Mouse (Mus musculus): ENCODE data around the gene Cacna1s. TPM values are rescaled to one million over a fixed set of nuclear protein-coding genes. Genes with fewer than 3 reads are reported as not detected.

Gene Cacna1s
- total and polyA plus RNA-seq, 2 experiments from 2014 or later = 0.49 TPM; not detected in 1

GRCm38 (mm10) chr1:136118875-136119274 is 66.3 kb downstream of the Cacna1s start:
- no peaks in the 10 kb centered on the region for H3K4me1 ChIP-seq (ENCODE audit: control insufficient read depth, insufficient read depth)
- H3K4me2 ChIP-seq (ENCODE audit: low read depth, low read length) = no peak overlapping the region
- H3K36me3 ChIP-seq (replicated peaks; ENCODE audit: control insufficient read depth, insufficient read depth, low read length) = no peaks in the 10 kb centered on the region
- H3K9ac ChIP-seq (replicated peaks; ENCODE audit: low read depth, low read length) = no peak overlapping the region
- ATAC-seq (ENCODE audit: insufficient read depth, low read depth) (no peak), DNase-seq (ENCODE audit: low spot score) (no peak)
- no peaks in the 10 kb centered on the region for H3K9me3 ChIP-seq (replicated peaks; ENCODE audit: control insufficient read depth, low read length)
- no peak overlapping the region for H3K4me3 ChIP-seq (ENCODE audit: low read depth, low read length)
- TF ChIP-seq CTCF (IDR thresholded peaks at IDR 0.05; ENCODE audit: low read depth) (no peak), EP300 (IDR thresholded peaks at IDR 0.05; ENCODE audit: low read depth) (no peak)
- 47% methylated on average over 8 of the region's 8 CpGs for WGBS
- no peaks in the 10 kb centered on the region for H3K27me3 ChIP-seq (ENCODE audit: control insufficient read depth, insufficient read depth, low read length)
- no peak overlapping the region for H3K27ac ChIP-seq (ENCODE audit: low read depth)

GRCm38 (mm10) chr1:136119571-136120262 is 67.2 kb downstream of the Cacna1s start:
- H3K9me3 ChIP-seq (replicated peaks; ENCODE audit: control insufficient read depth, low read length) = no peaks in the 10 kb centered on the region
- no peak overlapping the region for H3K4me2 ChIP-seq (ENCODE audit: low read depth, low read length)
- no peaks in the 10 kb centered on the region for H3K4me1 ChIP-seq (ENCODE audit: control insufficient read depth, insufficient read depth)
- ATAC-seq (ENCODE audit: insufficient read depth, low read depth) (no peak), DNase-seq (ENCODE audit: low spot score) (no peak)
- no peak overlapping the region for H3K27ac ChIP-seq (ENCODE audit: low read depth)
- WGBS = 81% methylated on average over 7 of the region's 7 CpGs
- no peaks in the 10 kb centered on the region for H3K36me3 ChIP-seq (replicated peaks; ENCODE audit: control insufficient read depth, insufficient read depth, low read length)
- no peak overlapping the region for H3K9ac ChIP-seq (replicated peaks; ENCODE audit: low read depth, low read length)
- no peaks in the 10 kb centered on the region for H3K27me3 ChIP-seq (ENCODE audit: control insufficient read depth, insufficient read depth, low read length)
- TF ChIP-seq CTCF (IDR thresholded peaks at IDR 0.05; ENCODE audit: low read depth) (no peak), EP300 (IDR thresholded peaks at IDR 0.05; ENCODE audit: low read depth) (no peak)
- no peak overlapping the region for H3K4me3 ChIP-seq (ENCODE audit: low read depth, low read length)

- Histone ChIP-seq H3K36me3 (replicated peaks; ENCODE audit: control insufficient read depth, insufficient read depth, low read length) (no peaks in the 10 kb centered on the region), H3K27me3 (ENCODE audit: control insufficient read depth, insufficient read depth, low read length) (no peaks in the 10 kb centered on the region), H3K4me2 (ENCODE audit: low read depth, low read length) (no peak overlapping the region), H3K4me1 (ENCODE audit: control insufficient read depth, insufficient read depth) (no peaks in the 10 kb centered on the region), H3K4me3 (ENCODE audit: low read depth, low read length) (no peak overlapping the region), H3K27ac (ENCODE audit: low read depth) (no peak overlapping the region), H3K9me3 (replicated peaks; ENCODE audit: control insufficient read depth, low read length) (no peaks in the 10 kb centered on the region), H3K9ac (replicated peaks; ENCODE audit: low read depth, low read length) (no peak overlapping the region)
- TF ChIP-seq EP300 (IDR thresholded peaks at IDR 0.05; ENCODE audit: low read depth) (no peak), CTCF (IDR thresholded peaks at IDR 0.05; ENCODE audit: low read depth) (no peak)
- 58% methylated on average over 1 of the region's 1 CpGs for WGBS
- ATAC-seq (ENCODE audit: insufficient read depth, low read depth) (no peak), DNase-seq (ENCODE audit: low spot score) (no peak)
Observed at GRCm38 (mm10) chr1:136120263-136120603, 67.7 kb downstream of the Cacna1s start.

- Histone ChIP-seq H3K4me1 (ENCODE audit: control insufficient read depth, insufficient read depth) (no peaks in the 10 kb centered on the region), H3K27ac (ENCODE audit: low read depth) (no peak overlapping the region), H3K4me3 (ENCODE audit: low read depth, low read length) (no peak overlapping the region), H3K9me3 (replicated peaks; ENCODE audit: control insufficient read depth, low read length) (no peaks in the 10 kb centered on the region), H3K4me2 (ENCODE audit: low read depth, low read length) (no peak overlapping the region), H3K27me3 (ENCODE audit: control insufficient read depth, insufficient read depth, low read length) (no peaks in the 10 kb centered on the region), H3K36me3 (replicated peaks; ENCODE audit: control insufficient read depth, insufficient read depth, low read length) (no peaks in the 10 kb centered on the region), H3K9ac (replicated peaks; ENCODE audit: low read depth, low read length) (no peak overlapping the region)
- no peak for TF ChIP-seq EP300 (IDR thresholded peaks at IDR 0.05; ENCODE audit: low read depth)
- no peak for TF ChIP-seq CTCF (IDR thresholded peaks at IDR 0.05; ENCODE audit: low read depth)
- DNase-seq (ENCODE audit: low spot score) (no peak), ATAC-seq (ENCODE audit: insufficient read depth, low read depth) (no peak)
- WGBS = 60% methylated on average over 6 of the region's 6 CpGs
Observed at GRCm38 (mm10) chr1:136120785-136121184, 68.2 kb downstream of the Cacna1s start.

- Histone ChIP-seq H3K4me1 (ENCODE audit: control insufficient read depth, insufficient read depth) (no peaks in the 10 kb centered on the region), H3K4me2 (ENCODE audit: low read depth, low read length) (no peak overlapping the region), H3K4me3 (ENCODE audit: low read depth, low read length) (no peak overlapping the region), H3K9ac (replicated peaks; ENCODE audit: low read depth, low read length) (no peak overlapping the region), H3K27ac (ENCODE audit: low read depth) (no peak overlapping the region), H3K27me3 (ENCODE audit: control insufficient read depth, insufficient read depth, low read length) (no peaks in the 10 kb centered on the region), H3K9me3 (replicated peaks; ENCODE audit: control insufficient read depth, low read length) (no peaks in the 10 kb centered on the region), H3K36me3 (replicated peaks; ENCODE audit: control insufficient read depth, insufficient read depth, low read length) (no peaks in the 10 kb centered on the region)
- 91% methylated on average over 8 of the region's 8 CpGs for WGBS
- TF ChIP-seq CTCF (IDR thresholded peaks at IDR 0.05; ENCODE audit: low read depth) (no peak), EP300 (IDR thresholded peaks at IDR 0.05; ENCODE audit: low read depth) (no peak)
- ATAC-seq (ENCODE audit: insufficient read depth, low read depth) (no peak), DNase-seq (ENCODE audit: low spot score) (no peak)
Observed at GRCm38 (mm10) chr1:136122030-136122429, 69.5 kb downstream of the Cacna1s start.
